Mouse (Mus musculus) cerebellum, postnatal 4 days (tissue): ENCODE measurements around the gene Atp8b2.

Experiments used
- DNase-seq, 2 experiments: peaks; one replicate each; pipeline ENCODE4 v3.0.0; 2022; ENCODE audit warnings: low spot score in 2 of 2, mixed read lengths in 1 of 2

The Atp8b2 gene

DNA sequence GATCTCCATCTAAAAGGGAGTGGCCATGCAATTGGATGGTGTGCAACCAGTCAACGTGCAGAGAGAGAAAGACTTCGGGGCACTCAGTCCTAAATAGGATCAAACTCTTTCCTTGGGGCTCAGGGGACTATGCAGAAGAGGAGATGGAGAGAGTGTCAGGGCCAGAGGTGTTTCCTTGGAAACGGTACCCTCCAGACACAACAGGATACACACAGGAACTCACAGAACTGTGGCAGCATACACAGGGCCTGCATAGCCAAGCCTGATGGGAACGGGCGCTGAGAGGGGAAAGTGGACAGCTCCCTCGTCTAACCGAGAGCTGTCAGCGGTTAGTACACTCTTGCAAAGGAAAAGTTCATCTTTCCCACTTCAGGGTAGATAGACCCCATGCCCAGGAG is 63.8 kb downstream of the Atp8b2 start:
- no peak for DNase-seq

DNA sequence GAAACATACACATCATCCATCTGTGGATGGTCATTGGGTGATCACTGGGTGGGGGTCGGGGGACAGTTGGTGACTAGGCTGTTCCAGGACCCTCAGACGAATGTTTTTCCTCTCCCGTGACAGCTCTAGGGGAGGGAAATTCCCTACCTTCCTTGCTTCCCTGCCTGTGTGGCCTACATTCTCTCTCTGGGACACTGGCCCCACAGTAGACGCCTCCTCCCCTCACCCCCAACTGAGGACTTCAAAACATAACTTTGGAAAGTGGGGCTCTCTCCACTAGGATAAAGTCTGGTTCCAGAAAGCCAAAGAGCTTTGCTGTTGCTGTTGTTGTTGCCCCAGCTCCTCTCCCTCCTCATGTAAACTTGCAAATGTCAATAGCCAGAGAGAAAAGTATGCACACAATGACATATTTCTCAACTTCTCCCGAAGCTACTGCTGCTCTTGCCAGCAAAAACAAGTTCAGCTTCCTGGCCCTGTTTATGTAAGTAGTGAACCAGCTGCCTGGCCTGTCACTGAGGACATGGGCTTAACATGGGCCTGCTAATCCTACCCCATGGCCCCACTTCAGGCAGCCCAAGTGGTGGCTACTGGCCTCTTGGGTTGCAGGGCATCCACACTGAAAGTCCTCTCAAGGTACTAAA is 64.3 kb downstream of the Atp8b2 start:
- no peak for DNase-seq

DNA sequence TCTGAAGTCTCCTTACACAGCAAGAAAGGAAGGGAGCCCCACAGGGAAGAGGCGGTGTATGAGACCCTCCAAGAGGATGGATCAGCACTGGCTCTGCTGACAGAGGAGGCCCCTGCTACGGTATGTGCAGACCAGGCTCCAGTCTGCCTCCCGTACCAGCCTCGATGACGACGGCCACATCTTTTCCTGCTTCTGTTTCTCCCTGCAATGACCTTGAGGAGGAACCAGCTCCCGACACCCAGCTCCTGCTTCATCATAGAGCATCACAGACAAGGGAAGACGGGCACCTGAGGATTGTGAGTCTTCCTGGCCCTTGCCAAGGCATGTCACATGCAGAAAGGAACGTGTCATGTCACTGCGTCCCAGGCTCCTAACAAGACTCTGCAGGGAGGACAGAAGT is 65.3 kb downstream of the Atp8b2 start:
- no peak for DNase-seq

DNA sequence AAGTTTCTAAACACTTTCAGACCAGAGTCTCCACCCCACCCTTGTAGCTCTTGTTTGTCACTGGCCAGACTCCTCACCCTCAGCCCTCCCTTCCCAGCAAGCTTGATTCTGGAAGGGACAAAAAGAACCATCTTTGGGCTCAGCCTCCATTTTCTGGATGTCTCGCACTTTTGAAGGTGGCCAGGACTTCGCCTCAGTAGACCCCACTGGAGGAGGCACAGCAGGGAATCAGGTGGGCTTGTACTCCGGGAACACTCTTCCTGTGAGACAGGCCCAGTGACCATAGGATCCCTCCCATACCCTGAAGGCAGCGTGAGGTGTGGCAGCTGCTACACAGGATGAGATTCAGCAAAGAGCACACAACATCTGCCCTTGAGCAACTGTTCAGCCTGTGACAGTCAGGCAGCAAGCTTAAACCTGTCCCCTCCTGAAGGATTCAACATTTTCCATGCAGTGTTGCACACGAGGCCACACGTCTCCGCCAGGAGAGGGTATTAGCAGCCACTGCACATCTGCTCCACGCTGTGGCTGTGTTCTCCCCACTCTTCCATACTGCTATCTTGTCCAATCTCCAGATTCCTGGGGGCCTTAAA is 66.0 kb downstream of the Atp8b2 start:
- no peak for DNase-seq

DNA sequence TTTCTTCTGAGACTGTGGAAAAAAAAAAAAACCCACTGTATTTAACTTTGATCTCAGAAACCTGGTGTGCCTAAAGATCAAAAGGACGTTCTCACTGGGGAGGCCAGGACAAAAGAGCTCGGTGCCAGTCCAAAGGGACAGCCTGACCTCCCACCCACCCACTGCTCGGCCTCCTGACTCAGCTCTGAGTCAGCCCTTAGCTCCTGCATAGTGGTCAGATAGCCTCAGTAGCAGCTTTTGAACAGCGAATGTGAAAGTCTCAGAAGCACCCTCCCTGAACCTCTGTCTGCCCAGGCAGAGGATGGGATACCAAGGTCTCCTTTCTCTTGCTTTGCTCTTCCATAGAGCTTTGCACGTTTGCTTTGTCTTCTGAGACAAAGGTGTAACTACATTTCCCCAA is 66.7 kb downstream of the Atp8b2 start:
- no peak for DNase-seq

DNA sequence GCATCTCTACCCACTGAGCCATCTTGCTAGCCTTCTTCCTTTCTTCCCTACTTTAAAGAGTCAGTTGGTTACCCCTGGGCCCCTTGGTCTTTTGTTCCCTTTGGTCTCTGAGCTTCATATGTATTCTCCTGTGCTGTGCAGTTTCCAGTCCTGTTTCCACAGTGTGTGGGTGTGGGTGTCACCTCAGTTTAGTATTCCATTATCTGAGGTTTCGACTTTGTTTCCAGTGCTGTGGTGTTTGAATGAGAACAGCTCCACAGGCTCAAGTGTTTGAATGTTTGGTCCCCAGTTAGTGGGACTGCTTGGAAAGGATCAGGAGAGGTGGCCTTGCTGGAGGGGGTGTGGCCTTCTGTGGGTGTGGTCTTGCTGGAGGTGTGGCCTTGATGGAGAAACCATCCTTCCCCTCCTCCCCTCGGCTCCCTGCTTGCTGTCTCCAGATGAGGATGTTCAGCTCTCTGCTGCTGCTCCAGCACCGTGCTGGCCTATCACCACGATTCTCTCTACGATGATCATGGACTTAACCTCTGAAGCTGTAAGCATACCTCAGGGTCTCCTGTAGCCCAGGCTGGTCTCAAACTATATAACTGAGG is 70.7 kb downstream of the Atp8b2 start:
- DNase-seq: no peak

DNA sequence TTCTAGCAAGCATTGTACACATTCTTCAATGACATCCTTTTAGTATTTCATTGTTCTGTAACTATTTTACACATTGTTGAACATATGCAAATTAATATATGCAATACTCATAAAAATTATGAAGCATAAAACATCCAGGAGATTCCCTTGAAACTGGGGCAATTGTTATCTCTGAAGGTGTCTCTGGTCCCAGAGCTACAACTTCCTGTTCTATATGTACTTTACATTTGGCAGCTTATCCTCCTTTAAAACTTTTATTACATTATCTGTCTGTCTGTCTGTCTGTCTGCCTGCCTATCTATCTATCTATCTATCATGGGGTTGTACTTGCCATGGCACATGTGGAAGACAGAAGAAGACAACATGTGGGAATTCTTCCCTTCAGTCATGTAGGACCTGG is 71.6 kb downstream of the Atp8b2 start:
- no peak for DNase-seq

DNA sequence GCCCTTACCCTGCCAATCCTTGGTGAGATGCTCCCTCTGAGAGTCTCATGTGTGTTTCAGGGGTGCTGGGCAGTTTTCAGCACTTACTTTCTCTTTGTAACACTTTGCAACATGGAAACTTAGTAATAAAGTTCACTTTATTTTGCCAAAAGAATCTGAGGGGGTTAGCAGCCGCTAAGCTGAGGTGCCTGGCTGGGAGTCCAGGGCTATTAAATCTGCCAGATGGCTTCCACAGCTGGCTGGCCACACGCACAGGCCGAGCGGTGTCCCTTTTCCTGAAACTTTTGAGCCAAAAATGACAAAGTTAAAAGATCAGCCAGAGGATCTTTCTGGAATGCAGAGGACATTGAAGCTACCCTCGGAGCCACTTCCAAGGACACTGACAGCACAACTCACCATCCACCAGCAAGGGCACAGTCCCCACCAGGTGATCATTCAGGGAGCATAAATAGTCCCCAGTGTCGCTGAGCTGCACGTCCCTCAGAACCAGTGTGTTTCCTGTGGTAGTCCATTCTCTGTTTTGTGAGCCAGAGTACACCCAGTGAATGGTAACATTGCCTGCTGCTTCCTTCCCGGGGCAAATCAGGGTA is 73.4 kb downstream of the Atp8b2 start:
- no peak for DNase-seq
